Mouse (Mus musculus) brain, embryonic 14.5 days (tissue): ENCODE data around the gene Olfr1106. TPM values are rescaled to one million over a fixed set of nuclear protein-coding genes. Genes with fewer than 3 reads are reported as not detected.

ENCODE experiments used
- DNase-seq: peaks from one replicate; pipeline ENCODE4 v3.0.0-alpha.2; 2011; ENCODE audit warnings: low read depth
- CTCF ChIP-seq: fragments of 200-500 bp; IDR thresholded peaks from 2 replicates; pipeline ENCODE4 v1.5.1; 2012; ENCODE audit warnings: inconsistent platforms, mild to moderate bottlenecking, moderate library complexity, borderline replicate concordance; ENCODE audit not compliant: insufficient read depth, insufficient read length; ENCODE audit errors: extremely low read depth
- POLR2A ChIP-seq: fragments of 200-500 bp; IDR thresholded peaks from 2 replicates; pipeline ENCODE4 v1.6.1; 2012; ENCODE audit warnings: mild to moderate bottlenecking, inconsistent platforms, borderline replicate concordance; ENCODE audit not compliant: poor library complexity, insufficient read depth, insufficient read length, severe bottlenecking; ENCODE audit errors: extremely low read depth
- polyA plus RNA-seq: library from polyadenylated mRNA; depleted of rRNA; stranded (reverse); fragments of >200 nt; gene quantifications from 2 replicates; pipeline ENCODE4 v1.2.3, GENCODE M21; 2012; rRNA removed

Gene Olfr1106
- not detected in 2 replicates for polyA plus RNA-seq

- no peak for DNase-seq
- no peak for TF ChIP-seq CTCF
- no peak for TF ChIP-seq POLR2A
Observed at GRCm38 (mm10) chr2:87052173-87052572, at the start of gene Olfr1106. Gene Olfr1106 (minus strand): TSS chr2:87052273.

DNA sequence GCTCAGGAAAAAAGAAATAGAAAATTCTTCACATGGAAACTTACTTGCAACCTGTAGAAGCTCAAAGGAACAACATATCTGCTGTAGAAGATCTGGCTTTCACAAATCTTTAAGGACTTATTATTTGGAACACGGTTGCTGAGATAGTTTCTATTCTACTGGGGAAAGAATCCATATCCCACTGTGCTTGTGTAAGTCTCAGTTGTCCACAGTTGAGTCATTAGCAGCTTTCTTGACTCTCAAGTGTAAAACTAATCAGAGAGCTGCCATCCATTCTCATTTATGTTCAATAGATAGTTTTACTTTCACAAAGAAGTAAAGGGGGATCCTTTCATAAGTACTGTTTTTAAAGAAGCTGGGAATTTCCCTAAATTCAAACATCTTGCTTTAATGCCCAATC lies 43.8 kb upstream of the Olfr1106 start, which contains the start of gene Olfr1109:
Gene Olfr1109 (minus strand): TSS at position 101 of the 400 bp plus-strand sequence.
- no peak for TF ChIP-seq POLR2A
- DNase-seq = no peak

DNA sequence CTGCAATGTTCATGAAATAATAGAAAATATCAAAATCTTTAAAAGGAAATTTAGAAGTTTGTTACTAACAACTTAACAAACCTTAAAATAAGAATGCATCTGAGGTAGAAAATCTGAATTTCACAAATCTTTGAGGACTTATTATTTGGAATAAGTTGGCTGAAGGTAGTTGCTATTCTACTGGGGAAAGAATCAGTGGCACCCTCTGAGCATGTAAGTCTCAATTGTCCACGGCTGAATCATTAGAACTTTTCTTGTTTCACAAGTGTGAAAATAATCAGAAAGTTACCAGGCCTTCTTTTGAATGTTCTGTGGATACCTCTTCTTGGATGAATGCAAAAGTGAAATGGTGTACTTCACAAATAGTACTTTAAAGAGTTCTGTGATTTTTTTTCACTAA lies 23.6 kb upstream of the Olfr1106 start, which contains the start of gene Olfr1107:
Gene Olfr1107 (minus strand): TSS at position 101 of the 400 bp plus-strand sequence.
- DNase-seq = no peak
- TF ChIP-seq CTCF = no peak
- no peak for TF ChIP-seq POLR2A

DNA sequence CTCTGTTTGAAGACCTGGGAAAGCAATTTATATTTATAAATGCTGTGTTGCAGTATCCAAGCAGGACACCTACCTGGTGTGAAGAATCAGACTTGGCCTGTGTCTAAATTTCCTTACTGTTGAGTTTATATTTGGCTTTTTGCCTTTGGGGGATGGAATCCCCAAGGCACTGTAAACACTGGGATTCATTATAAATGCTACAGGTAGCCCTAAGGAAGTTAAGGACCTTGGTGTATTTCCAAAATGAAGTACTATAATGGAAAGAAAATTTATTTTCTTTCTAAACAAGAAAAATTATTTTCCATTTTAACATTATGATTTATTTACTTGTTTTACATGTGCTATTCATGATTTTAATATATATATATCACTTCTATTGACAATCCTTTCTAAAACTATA lies 15.6 kb downstream of the Olfr1106 start, which contains the start of gene Olfr1105:
Gene Olfr1105 (minus strand): TSS at position 101 of the 400 bp plus-strand sequence.
- DNase-seq = no peak
- TF ChIP-seq CTCF (no peak), POLR2A (no peak)

- no peak for DNase-seq
- no peak for TF ChIP-seq CTCF
- no peak for TF ChIP-seq POLR2A
Observed at GRCm38 (mm10) chr2:87026980-87027379, 25.1 kb downstream of the Olfr1106 start, which contains the start of gene Olfr1104. Gene Olfr1104 (minus strand): TSS chr2:87027080.

- TF ChIP-seq POLR2A (no peak), CTCF (no peak)
- no peak for DNase-seq
Observed at GRCm38 (mm10) chr2:86998098-86998497, 54.0 kb downstream of the Olfr1106 start, which contains the start of gene Olfr1102. Gene Olfr1102 (plus strand): TSS chr2:86998398.

Other genes with a start within 250 kb of the Olfr1106 start
- not detected in 2 replicates for gene Olfr141, start 242.3 kb downstream of the Olfr1106 start, polyA plus RNA-seq
- gene Olfr1094, start 227.6 kb downstream of the Olfr1106 start, polyA plus RNA-seq = not detected in 2 replicates
- not detected in 2 replicates for gene Olfr1095, start 200.6 kb downstream of the Olfr1106 start, polyA plus RNA-seq
- not detected in 2 replicates for gene Gm13723, start 177.5 kb downstream of the Olfr1106 start, polyA plus RNA-seq
- not detected in 2 replicates for gene Olfr1097, start 160.1 kb downstream of the Olfr1106 start, polyA plus RNA-seq
- gene Olfr1098, start 127.7 kb downstream of the Olfr1106 start, polyA plus RNA-seq = not detected in 2 replicates
- not detected in 2 replicates for gene Olfr1099, start 91.6 kb downstream of the Olfr1106 start, polyA plus RNA-seq
- not detected in 2 replicates for gene Olfr1100, start 72.3 kb downstream of the Olfr1106 start, polyA plus RNA-seq
- not detected in 2 replicates for gene Olfr1101, start 61.1 kb downstream of the Olfr1106 start, polyA plus RNA-seq
- not detected in 2 replicates for gene Olfr1102, start 53.9 kb downstream of the Olfr1106 start, polyA plus RNA-seq
- gene Olfr1104, start 25.2 kb downstream of the Olfr1106 start, polyA plus RNA-seq = not detected in 2 replicates
- not detected in 2 replicates for gene Olfr1105, start 15.7 kb downstream of the Olfr1106 start, polyA plus RNA-seq
- not detected in 2 replicates for gene Olfr1107, start 23.5 kb upstream of the Olfr1106 start, polyA plus RNA-seq
- not detected in 2 replicates for gene Olfr1109, start 43.7 kb upstream of the Olfr1106 start, polyA plus RNA-seq
- gene Olfr259, start 62.3 kb upstream of the Olfr1106 start, polyA plus RNA-seq = not detected in 2 replicates
- gene Olfr1110, start 88.0 kb upstream of the Olfr1106 start, polyA plus RNA-seq = not detected in 2 replicates
- not detected in 2 replicates for gene Olfr1111, start 100.4 kb upstream of the Olfr1106 start, polyA plus RNA-seq
- gene Olfr1112, start 135.5 kb upstream of the Olfr1106 start, polyA plus RNA-seq = not detected in 2 replicates
- gene Olfr1113, start 156.7 kb upstream of the Olfr1106 start, polyA plus RNA-seq = not detected in 2 replicates
- not detected in 2 replicates for gene Olfr1115, start 195.7 kb upstream of the Olfr1106 start, polyA plus RNA-seq
- not detected in 2 replicates for gene Olfr1116, start 215.3 kb upstream of the Olfr1106 start, polyA plus RNA-seq